Mouse (Mus musculus): ENCODE results near the gene Ftsj3. TPM values are rescaled to one million over a fixed set of nuclear protein-coding genes. Genes with fewer than 3 reads are reported as not detected.
"Not testable (repeated sequence)": the region's sequence is repeated elsewhere in the genome, so short reads cannot be mapped to it uniquely, and the experiment has no call there.

The Ftsj3 gene
- total RNA-seq, 2 experiments from 2014 or later = 55.2 to 66.2 TPM

DNA sequence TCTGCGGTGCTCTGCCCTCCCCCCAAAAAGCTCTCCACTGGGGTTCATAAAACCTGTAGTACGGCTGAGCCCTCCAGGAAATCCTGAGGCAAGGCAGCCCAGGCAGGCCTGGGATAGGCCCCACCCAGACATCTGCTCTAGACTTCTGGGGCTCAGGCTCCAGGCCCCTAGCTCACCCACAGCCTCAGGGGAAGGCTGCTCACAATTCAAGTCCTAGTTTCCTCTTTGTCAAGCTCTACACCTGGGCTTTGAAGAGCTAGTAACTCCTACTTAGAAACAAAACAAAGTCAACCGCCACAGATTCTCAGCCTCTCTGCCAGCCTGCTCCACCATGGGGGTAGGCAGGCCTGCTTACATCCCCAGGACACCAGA lies 13.2 kb upstream of the Ftsj3 start:
- DNase-seq = peak; percentile 23 to 52

DNA sequence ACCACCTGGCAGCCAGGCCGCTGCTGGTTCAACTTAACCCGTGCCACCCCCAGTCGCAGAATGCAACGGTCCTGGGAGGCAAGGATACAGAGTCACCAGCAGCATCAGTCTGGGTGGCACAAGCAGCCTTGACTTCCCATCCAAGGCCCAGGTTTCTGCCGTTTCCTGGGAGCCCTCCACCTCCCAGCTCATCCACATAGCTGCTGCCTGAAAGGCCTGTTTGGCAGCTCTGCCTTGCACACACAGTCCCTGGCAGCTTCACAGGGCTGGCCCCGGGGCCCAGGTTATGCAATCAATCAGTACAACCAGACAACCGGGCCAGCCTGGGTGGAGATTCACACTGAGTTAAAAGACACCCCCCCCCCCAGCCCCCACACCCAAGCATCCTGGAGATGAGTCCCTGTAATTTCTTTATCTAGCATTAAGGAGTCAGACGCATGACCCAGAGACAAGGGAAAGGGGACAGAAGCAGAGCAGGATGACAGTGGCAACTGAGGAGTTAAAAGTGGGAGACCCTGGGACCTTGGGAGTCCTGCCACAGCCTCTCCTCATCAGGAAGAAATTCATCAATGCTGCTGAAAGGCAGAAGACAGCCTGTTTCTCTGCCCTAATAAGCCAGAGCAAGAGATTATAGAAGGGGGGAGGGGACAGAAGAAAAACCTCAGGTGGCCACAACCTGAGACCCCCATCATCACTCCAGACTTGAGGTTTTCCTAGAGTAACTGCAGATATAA lies 12.6 kb upstream of the Ftsj3 start:
- peak; percentile 91 to 92 for DNase-seq

DNA sequence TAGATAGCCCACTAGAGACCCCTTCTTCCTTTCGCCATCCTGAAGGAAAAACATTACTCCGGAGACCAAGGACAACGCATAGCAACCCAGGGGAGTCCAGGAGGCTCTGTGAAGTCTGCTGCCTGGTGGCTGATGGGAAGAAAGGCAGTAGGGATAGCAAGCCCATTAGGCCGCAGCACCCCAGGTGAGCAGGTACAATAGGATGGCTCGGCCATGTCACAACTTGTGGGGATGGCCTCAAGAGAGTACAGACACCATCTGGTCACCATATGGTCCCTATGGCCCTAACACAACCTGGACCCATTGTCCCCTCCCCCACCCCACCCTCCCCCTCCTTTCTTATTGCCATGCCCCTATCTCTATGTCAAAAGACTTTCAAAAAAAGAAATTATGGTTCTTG lies 12.0 kb upstream of the Ftsj3 start:
- no peak for DNase-seq

DNA sequence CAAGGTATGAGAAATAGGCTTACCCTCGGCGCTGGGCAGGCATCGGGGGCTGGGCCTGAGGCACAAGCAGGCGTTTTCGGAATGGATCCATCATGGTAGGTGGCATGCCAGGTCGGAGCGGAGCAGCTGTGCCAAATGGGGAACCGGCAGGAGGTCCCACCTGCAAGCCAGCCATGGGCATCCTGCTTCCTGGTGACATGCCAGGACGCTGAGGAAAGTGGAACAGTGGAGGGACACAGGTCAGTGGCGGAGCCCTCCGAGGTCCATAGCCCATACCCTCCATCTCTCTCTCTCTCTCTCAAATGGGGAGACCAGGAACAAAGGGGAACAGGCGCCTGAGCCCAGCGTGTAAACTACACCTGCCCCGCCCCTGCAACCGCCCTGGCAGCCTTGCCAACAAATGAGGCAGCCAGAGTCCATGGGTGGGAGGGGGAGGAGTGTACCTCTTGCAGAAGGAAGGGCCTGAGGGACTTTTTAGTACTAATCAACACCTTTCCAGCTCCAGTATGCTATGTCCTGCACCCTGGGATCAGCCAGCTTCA lies 11.5 kb upstream of the Ftsj3 start:
- peak; percentile 72 to 81 for DNase-seq

DNA sequence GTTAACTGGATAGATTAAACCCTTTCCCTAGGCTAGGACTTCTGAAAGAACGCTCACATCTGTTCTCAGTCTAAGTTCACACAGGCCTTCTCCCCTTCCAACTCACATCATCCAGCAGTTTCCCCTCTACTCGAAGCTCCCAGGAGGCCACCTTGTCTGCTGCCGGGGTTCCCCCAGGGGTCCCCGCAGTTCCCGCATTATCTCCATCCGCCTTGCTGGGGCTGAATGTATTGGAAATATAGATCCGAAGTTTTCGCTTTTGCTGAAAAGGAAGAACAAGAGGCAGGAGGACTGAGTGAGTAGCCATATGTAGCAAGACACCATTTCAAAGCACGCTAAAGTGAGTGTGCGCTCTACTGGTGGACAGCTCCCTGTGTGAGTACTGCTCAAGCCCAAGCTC lies 10.6 kb upstream of the Ftsj3 start:
- DNase-seq = no peak

DNA sequence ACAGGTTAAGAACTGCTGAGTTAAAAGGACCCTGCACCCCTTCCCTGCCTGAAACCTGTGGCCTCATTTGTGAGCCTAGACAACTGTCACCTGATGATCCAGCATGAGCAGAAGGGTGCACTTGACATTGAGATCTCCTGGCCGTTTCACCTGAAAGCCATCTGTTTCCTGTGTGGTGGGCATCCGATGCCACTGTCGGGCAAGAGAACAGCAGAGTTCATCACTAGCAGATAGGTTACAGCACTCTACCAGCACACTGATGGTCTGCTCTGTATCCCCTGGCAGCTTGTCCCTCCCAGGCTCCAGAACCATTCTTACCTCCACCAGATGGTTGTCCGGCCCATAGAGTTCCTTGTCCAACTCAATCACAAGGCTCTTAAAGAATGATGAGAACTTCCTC lies 9.7 kb upstream of the Ftsj3 start:
- no peak for DNase-seq

DNA sequence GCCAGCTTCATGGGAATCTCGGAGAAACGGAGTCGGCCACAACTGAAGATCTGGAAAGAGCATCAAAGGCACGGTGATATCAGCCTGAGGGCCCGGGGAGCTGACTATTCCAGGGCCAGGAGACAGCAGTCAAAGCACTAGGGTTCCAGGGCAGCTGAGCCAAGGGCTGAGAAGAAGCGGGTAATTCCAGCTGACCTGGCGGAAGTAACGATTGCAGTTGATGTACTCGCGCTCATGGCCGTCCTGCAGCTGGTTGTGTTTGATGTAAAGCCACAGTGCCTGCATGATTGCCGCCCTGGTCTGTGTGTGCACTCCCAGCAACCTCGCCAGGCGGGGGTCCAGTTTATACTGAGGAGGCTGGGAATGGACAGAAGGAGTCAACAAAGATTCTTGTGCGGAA lies 9.1 kb upstream of the Ftsj3 start:
- DNase-seq = no peak

DNA sequence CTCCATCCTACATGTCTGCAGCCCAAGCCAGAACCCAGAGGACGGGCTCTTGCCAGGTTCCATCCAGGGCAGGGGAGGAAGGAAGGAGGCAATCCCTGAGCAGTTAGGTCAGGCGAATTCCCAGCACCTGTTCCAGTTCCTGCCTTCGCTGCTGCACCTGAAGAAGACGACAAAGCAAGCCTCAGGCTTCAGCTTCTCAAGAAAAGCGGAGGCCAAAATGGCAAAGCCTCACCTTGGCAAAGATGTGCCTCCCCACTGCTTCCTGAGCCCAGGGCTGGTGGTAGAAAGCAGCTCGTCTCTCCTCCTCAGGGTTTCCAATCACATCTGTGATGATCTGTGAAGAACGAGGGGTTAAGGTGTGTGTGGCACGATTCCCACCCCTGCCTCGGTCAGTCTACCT lies 8.1 kb upstream of the Ftsj3 start:
- no peak for DNase-seq

DNA sequence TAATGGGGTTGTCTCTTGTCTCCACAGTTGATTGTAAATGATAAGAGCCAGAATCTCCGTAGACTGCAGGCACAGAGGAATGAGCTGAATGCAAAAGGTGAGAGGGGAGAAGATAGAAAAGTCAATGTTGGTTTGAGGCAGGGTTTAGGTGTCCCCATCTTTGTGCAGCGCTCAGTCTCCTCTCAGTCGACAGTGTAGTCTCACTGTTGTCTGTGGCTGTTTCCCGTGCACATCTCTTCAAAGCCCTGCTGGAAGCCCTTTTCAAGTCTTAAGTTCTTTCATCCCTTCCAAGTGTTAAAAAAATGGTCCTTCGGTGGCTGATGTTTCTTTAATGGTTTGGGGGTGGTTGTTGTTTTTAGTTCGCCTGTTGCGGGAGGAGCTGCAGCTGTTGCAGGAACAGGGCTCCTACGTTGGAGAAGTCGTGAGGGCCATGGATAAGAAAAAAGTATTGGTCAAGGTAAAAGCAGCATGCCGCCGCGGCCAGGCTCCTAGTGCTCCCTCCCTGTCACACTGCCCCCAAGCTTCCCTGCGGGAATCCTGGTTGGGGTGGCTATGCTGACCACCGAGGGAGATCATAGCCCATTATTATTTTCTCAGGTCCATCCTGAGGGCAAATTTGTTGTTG lies 5.1 kb upstream of the Ftsj3 start:
- DNase-seq = no peak

DNA sequence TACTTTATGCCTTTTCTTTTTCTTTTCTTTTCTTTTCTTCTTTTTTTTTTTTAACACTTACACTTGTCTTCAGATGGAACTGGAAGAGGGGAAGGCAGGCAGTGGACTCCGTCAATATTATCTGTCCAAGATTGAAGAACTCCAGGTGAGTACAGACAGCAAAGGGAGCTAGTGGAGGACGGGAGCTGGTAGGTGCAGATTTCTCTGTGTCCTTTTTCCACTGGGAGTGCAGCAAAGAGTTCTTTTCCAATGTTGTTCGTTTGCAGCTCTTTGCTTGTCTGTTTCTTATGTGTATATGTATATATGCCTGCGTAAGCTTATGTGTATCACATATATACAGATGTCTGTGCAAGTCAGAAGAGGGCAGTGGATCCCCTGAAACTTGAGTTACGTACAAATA lies 896 bp upstream of the Ftsj3 start:
- peak in 1 of 2 experiments; percentile 58 for DNase-seq

DNA sequence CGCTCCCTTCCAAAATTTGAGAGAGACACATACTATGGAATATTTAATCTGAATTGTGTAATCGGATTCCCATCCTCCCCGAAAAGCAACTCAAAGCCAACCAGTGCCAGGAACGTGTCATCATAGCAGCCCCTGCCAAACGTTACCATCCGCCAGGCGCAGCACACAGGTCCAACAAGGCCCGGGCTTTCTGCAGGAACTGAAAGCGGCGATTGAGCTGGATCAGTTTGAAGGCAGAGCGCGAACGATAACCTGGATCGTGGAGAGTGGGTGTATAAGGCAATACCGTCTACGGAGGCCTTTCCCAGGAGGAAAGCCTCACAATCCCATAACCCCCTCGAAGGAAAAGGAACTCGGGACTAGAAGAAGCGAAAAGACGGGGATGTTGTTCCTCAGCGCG lies 705 bp downstream of the Ftsj3 start:
- peak; percentile 47 to 48 for DNase-seq

DNA sequence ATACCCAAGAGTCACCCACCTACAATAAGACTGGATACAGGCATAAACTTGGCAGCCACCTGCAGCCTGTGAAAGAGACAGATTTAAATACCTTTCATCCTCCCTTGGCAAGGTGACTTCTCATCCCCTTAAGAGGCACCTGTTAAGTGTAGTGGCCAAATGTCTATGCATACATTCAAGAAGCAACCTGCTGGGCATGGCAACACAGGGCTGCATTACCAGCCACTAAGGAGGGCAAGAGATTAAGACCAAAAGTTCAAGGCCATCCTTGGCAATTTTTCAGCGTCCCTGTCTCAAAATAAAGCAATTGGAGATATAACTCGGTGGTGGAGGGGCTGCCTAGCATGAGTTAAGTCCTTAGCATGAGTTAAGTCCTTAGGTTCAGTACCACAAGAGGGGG lies 1.1 kb downstream of the Ftsj3 start:
- DNase-seq = no peak

DNA sequence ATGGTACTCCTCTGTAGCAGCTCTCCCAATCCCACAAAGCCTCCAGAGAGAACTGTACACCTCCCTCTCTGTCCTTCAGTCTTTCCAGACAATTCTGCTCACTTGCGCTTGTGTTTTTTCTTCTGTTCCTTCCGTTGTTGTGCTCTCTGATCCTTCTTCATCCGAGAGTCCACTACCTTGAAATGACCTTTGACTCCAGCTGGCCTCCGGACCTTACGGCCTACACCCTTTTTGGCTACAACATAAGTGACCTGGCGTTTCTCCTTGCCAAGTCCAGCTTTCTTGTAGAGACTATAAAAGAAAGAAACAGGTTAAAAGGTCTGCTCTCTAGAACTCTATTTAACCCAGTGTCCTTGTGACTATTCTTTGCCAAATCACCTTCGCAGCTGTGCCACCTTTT lies 6.6 kb downstream of the Ftsj3 start:
- DNase-seq = no peak

DNA sequence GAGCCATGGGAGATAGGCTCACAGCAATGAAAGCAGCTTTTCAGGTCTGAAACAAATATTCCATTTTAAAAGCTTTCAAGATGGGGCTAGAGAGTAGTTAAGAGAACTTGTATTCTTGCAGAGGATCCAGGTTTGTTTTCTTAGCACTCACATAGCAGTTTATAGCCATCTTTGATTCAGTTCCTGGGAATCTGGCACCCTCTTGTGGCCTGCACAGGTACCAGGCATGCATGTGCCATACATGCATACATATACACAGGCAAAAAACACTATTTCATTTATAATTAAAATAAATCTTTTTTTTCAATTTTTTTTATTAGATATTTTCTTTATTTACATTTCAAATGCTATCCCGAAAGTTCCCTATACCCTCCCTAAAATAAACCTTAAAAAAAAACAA lies 9.0 kb downstream of the Ftsj3 start:
- DNase-seq = peak in 1 of 2 experiments; percentile 19

DNA sequence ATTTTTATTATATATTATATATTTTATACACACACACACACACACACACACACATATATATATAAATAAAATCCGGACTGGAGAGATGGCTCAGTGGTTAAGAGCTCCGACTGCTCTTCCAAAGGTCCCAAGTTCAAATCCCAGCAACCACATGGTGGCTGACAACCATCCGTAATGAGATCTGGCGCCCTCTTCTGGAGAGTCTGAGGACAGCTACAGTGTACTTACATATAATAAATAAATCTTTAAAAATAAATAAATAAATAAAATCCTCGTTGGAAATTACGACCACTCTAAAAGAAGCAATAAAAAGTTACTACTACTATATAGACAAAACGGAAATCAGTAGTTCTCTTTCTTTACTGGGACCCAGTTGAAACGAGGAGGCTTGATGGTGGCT lies 21.9 kb downstream of the Ftsj3 start:
- not testable (repeated sequence) for DNase-seq

DNA sequence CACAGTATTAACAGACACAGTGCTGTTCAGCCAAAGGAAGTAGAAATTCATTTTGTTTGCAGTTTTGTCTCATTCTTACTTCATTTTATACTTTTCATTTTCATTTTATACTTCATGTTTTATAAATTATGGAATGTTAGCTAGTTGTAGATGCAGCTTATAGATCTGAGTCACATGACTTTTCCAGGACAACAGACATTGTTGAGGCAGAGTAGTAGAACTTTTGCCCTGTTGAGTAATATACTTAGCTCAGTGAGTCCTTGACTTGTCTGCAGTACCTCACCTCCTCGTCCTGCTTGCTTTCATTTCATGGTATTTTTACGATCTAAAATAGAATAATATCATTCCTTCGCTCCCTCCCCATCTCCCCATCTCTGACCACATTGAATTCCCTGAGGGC lies 35.3 kb downstream of the Ftsj3 start:
- no peak for DNase-seq

DNA sequence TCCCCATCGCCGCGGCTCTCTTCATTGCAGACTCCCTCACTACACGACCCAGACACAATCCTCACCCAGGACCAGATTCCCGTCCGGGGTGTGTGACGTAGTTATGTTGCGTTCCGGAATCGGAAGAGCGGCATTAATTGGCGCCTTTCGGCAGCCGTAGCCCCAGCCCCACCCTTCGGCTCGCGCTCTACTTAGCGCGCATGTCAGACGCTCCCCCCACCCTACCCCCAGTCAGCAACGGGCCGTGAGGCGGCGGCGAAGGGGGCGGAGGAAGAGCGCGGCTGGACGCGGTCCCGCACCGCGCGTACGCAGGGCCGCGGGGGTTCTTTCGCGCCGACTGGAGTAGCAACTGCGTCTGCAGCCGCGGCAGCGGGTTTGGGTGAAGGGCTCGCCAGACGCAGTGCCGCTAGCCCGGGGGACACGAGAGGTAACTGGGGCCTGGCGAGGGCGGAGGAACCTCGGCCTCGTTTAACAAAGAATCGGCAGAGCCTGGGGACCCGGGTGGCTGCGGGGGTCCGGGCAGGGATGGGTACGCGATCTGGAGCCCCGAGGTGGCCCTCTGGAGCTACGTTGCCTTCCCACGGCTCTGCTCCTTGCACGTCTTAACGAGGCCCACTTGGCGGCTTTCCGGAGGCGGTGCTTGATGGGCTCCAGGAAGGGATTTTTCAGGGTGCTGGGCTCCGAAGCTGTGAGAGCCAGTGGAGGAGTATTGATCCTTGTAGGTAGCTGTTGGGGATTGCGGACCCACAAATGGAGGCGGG lies 39.0 kb downstream of the Ftsj3 start, which contains the start of gene Ddx42:
Ddx42 (plus strand) TSS at position 197 of the 761 bp plus-strand sequence.
- peak; percentile 93 to 95 for DNase-seq

DNA sequence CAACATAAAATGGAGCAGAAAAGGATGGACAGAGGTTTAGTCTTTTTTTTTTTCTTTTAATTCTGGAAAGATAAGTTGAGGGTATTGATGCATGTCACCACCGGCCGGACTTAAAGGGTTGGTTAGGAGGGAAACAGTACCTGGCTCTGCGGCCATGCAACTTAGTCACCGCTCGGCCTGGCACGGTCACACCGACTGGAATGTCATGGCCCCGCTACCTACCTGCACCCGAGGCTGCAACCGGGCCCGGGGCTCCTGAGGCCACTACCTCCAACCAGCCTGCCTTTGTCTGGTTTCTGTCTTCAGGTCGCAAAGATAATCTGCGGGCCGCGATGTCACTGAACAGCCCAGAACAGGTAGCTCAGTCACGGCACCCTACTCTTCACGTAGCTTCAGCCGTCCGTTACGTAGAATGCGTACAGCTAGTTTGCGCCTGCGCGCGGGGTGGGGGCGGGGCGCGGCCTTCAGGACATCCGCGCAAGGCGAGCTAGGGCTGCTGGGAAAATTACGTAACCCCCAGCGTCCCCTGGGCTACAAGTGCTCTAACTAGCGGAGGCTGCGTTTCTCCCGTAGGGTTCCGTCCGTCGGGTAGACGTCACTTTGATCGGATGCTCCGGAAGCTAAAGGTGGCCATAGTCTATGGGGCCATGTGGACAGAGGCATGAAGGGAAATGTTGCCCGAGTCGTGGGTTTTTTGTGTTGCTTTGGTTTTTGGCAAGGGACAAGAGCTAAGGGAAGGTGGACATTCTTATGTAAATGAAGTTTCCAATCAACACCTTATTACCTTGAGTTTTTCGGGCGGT lies 39.8 kb downstream of the Ftsj3 start, which contains the start of gene Ccdc47:
Ccdc47 (minus strand) TSS at position 418 of the 803 bp plus-strand sequence.
- DNase-seq = peak; percentile 95 to 96

DNA sequence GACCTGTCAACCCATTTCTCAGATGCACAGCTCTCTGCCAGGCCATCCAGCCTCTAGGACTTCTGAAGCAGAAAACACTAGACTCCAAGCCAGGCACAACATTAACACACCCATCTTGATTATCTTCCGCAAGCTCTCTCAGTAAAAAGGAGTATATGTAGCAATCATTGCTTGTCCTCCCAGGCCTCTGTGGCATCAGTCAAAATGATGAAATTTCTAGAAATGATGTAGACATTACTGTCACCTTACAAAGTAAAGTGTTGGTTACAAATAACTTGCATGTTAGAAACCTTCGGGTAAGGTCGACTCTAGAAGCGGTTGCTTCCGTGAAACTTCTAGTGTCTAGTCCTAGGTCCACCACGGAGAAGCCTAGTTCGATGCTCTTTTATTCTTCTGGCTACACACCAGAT lies 40.4 kb downstream of the Ftsj3 start:
- no peak for DNase-seq

DNA sequence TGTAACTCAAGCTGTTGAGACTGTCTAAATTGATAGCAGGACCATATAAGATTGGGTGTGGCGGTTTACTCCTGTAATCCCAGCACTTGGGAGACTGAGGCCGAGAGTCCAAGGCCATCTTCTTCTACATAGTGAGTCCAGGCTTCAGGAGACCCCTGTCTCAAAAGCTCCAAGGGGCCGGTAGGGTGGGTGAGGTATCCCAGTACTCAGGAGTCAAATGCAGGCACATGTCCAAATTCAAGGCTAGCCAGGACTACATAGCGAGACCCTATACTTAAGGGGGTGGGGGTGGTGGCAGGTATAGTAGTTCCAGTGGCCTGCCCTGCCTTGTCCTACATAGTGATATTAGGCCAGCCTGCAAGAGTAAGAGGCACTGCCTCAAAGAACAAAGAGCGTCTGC lies 41.0 kb downstream of the Ftsj3 start:
- DNase-seq = no peak

DNA sequence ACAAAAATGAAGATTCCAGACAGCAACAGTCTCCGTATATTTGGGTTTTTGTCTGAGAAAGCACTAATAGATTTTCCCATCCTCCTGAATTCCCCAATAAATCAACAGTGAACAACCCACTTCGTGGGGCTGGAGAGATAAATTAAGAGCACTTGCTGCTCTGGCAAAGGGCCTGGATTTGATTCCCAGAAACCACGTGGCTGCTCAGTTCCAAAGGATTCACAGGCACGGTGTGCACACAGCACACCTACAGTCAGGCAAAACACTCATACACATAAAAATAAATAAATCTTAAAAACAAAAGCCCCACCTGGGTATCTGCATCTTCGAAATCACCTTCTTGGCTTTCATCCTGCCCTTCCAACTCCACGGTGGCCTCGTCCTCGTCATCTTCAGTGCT lies 43.1 kb downstream of the Ftsj3 start:
- no peak for DNase-seq

DNA sequence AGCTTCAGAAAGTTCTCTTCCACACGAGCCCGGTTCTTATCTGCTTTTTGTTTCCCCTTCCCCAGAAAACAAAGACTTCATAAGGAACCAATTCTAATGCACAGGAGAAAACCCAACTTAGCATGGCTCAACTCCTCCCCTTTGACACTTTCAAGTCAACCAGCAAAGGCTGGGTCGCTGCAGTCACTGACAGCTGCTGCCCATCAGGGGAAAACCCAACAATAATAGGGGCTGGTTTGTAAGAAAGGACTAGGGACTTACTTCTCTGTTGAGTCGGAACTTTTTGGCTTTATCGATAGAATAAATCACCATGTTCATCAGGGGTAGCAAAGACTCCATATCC lies 53.8 kb downstream of the Ftsj3 start, which contains the start of gene Strada:
Strada (minus strand) TSS at position 46 of the 343 bp plus-strand sequence.
- DNase-seq = no peak

Data from adrenal gland, postnatal 36 days (tissue).